Mouse (Mus musculus): ENCODE data around the gene Lsm14a.
"Not testable (repeated sequence)": the region's sequence is repeated elsewhere in the genome, so short reads cannot be mapped to it uniquely, and the experiment has no call there.

Lsm14a gene

DNA sequence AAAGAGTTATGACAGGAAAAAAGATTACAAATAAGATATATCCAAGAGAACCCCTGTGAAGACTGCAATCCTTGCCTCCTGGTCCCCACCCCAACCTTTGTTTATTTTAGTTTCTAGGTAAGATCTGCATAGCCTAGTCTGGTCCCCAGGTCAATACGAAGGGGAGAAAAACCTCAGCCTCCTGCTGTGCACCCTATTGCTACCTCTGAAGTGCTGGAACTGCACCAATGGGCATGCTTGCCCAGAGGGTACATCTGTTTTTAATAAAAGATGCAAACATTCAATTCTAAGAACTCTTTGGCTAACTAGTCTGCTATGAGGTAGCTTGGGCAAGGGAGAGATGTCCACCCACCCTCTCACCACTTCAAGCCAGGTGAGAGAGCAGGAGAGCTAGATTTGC, 19.2 kb downstream of the Lsm14a start:
- DNase-seq (ENCODE audit: low spot score) = no peak

DNA sequence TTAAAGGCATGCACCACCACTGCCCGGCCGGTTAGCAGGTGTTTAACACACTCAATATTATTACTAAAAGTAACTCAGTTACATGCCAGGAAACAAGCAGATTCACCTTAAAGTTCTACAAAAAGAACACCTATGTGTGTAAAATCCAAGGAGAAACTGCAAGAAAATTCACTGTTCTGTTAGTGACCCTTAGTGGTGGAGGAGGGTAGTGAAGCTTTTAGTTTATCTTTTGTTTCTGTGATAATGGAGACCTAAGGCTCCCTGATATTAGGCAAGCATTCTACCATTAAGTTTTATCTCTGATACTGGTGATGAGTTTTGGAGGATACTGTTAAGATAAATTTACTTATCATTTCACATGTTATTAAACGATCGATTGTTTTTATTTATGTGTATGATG, 37.5 kb downstream of the Lsm14a start:
- no peak for DNase-seq (ENCODE audit: low spot score)

DNA sequence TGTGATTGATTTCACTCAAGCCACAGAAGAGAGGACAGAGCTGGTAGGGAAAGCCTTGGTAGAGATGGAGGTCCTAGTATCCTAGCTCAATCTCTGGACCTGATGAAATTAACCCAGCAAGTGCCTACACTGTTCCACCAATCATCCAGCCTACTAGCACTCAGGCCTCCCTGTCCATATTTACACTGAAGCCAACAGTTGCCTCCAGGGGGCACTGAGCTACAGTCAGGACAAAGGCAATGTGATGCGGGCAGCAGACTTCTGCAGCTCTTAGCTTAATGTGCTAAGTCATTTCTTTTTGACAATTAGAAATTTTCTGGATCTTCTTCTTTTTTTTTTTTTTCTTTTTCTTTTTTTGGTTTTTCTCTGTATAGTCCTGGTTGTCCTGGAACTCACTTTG, 41.1 kb downstream of the Lsm14a start:
- DNase-seq (ENCODE audit: low spot score) = no peak

DNA sequence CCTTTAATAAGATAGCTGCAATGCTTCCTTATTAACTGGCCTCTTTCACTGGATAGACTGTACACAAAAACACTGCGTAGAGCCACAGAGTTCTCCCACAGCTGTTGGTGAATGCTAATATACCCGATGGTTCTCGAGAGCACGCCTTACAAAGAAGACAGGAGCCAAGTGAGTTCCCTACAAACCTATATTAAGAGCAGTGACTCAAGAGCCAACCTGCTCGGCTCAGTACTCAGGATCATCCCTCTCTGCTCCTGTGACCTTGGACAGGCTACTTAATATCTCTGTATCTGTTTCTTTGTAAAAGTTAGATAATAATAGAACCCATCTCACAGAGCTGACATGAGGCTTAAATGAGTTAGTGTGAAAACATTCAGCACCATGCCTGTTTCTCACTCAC, 42.9 kb downstream of the Lsm14a start:
- DNase-seq (ENCODE audit: low spot score) = no peak

DNA sequence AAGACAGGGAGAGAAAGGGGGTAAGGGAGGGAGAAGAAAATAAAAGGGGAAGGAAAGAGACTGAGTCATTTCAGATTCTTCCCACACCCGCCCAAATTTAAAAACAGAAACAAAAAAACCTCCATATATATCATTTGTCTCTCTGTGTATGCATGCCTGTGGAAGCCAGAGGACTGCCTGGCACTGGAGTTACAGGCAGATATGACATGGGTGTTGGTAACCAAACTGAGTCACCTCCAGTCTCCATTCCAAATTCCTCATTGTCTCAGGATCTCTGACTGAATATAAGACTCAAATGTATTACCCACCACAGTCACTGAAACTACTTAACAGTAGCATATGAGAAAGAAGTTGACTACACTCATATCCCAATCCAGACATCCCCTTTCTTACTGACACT, 45.1 kb downstream of the Lsm14a start:
- no peak for DNase-seq (ENCODE audit: low spot score)

DNA sequence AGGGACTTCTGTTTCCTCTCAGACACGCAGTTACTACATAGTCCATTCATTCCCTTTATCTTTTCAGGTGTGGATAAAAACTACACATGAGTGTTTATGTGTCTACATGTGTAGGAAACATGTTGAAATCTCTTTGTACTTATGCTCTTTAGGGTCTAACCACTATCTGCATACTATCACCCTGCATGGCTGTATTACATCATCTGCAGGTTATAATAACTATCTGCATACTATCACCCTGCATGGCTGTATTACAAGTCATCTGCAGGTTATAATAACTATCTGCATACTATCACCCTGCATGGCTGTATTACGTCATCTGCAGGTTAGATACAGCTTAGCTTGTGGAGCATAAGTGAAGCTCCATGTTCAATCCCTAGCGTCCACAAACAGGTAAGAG, 46.1 kb downstream of the Lsm14a start:
- no peak for DNase-seq (ENCODE audit: low spot score)

DNA sequence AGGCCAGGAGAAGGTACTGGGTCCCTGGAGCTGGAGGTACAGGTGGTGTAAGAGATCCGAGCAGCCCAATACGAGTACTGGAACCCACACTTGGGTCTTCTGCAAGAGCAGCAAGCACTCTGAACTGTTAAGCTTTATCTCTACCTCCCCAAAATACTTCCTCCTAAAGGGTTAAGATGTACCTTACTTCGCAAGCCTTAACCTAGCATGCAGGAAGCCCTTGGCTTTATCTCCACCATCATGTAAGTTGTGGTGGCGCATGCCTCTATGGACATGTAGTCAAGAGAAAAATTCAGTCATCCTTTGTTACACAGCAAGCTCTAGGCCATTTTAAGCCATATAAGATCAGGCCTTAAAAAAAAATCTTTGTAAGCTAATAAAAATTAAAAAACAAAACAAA, 46.6 kb downstream of the Lsm14a start:
- no peak for DNase-seq (ENCODE audit: low spot score)

DNA sequence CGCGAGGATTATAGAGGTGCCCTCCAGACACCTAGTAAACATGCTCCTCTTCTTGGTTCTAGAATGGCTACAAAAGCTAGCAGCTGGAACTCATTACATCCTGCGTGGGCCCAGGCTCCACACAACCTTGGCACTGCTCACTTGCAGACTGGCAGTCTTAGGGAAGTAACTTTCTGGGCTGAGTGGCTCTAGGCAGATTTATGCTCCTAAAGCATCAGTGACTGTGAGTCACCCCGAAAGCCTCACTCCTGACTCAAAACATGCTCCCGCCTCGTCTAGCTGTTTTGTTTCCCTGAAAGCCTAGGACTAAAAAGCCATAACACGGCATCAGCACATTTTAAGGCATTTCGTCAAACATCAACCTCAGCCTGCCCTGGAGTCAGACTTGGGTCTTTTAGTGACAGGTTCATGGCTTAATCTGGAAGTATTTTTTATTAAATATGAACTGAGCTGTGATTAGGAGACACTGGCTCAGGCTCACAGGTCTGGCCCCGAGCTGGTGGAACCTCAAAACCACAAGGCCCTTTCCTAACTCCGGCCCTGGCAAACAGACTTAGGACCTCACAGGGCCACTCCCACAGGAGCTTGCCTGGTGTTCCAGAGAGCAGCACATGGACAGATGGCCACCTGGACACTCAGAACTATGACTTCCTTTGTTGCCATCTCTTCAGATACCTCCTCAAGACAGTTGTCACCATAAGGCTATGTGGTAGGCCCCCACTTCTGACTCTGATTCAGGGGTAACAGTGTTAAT, 50.9 kb downstream of the Lsm14a start:
- DNase-seq (ENCODE audit: low spot score) = no peak

DNA sequence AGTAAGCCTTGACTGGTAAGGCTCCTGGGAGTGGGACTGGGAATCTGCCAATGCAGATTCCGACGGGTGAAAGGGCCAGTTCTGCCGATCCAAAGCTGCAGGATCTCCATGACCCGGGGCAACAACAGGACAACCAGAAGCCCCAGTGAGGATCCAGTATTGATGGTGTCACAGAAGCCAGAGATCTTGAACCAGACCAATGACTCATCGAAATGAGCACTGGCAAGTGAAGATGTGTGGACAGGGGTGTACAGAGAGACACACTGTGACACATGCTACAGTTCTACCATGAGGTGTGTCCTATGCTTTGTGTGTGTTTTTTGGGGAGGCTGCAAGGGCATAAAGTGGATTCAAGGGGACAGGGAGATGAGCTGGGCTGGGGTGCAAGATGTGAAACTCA, 52.3 kb downstream of the Lsm14a start:
- no peak for DNase-seq (ENCODE audit: low spot score)

DNA sequence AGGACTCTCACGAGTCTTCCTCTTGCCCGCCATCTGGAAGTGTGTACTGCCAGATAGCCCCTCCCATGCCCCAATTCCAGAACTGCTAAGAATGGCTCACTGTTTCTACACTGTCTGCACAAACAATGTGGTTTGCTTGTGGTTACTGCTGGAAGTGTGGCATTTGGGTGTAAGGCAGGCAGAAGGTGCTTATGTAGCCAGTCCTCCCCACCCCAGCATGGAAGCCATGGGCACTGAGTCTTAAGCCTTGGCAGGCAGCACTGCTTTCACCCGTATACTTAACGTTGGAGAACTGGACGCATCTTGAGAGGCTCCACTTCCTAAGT, 54.0 kb downstream of the Lsm14a start:
- no peak for DNase-seq (ENCODE audit: low spot score)

DNA sequence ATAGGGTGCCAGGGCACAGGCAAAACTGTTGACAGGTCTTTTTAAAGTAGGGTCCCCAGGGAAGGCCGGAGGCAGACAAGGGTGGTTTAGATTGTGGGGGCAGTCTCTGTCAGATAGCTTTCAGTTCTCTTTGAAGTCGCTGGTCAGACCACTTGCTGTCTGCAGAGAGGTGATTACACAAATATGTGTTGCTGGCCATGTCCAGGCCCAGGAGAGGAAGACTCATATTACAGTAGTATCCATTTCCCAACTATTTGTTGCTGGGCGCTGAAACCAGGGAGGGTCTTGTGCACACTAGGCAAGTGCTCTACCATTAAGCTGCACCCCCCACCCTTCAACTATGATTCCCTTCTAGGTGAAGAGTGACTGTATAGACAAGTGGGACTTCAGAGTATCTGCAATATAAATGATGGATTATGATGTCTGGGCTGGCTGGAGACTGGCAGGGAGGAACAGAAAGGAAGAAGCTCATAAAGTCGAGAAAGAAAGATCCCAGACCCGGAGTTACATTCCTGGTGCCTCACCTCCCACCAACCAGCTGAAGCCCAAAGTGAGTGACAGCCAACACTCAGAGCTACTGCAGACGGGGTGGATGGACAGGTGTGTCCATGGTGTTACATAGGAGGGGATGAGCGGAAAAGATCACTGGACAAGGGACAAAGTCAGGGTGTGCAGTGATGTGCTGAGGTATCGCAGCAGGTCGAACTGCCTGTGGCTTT, 54.5 kb downstream of the Lsm14a start:
- no peak for DNase-seq (ENCODE audit: low spot score)

DNA sequence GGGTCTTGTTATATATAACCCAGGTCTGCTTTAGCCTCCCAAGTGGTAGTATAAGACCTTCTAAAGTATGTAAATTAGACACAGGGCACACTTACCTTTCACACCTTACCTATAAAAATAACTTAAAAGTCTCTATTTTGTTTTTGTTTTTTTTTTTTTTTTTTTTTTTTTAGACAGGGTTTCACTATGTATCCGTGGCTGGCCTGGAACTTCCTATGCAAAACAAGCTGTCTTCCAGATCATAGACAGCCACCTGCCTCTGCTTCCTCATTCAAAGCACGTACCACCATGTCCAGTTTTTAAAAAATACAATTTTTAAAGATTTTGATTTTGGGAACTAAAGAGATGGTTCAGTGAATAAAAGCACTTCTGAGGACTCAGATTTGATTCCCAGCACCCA, 55.8 kb downstream of the Lsm14a start:
- no peak for DNase-seq (ENCODE audit: low spot score)

DNA sequence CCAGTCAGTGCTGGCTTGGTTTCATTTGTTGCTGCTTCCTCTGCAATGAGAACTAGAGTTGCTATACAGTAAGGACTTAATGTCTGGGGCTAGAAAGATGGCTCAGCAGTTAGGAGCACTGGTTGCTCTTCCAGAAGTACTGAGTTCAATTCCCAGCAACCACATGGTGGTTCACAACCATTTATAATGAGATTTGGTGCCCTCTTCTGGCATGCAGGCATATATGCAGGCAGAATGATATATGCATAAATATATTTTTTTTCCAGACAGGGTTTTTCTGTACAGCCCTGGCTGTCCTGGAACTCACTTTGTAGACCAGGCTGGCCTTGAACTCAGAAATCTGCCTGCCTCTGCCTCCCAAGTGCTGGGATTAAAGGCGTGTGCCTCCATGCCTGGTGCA, 56.6 kb downstream of the Lsm14a start:
- not testable (repeated sequence) for DNase-seq (ENCODE audit: low spot score)

DNA sequence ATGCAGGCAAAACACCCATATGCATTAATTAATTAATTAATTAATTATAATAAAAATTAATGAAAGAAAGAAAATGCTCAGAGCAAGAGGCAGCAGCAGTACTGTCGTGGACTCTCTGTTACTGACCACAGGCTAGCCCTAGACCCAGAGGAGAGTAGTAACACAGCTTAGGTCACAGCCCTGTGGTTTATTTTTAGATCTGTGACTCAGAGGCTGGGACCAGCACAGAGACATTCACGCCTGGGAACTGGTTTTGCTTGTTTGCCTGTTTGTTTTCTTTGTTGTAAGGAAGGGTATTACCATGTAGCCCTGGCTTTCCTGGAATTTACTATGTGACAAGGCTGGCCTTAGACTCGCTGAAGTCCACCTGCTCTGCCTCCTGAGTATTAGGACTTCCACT, 65.6 kb downstream of the Lsm14a start:
- DNase-seq (ENCODE audit: low spot score) = no peak

DNA sequence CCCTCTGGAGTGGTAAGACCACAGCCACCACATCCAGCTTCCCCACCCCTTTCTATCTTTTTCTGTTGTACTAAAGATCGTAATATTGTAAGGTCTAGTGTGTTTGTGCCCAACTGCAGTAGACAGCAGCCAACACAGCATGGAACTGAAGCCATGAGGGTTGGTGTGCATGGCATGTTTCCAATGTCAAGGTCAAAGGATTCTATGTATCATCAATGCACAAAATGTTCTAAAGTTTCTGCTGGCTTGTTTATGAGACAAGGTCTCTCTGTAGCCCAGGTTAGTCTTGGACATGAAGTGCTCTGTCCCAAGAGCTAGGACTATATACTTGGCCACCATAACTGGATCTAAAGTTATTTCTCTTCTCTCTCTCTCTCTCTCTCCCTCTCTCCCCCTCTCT, 68.3 kb downstream of the Lsm14a start:
- DNase-seq (ENCODE audit: low spot score) = no peak

DNA sequence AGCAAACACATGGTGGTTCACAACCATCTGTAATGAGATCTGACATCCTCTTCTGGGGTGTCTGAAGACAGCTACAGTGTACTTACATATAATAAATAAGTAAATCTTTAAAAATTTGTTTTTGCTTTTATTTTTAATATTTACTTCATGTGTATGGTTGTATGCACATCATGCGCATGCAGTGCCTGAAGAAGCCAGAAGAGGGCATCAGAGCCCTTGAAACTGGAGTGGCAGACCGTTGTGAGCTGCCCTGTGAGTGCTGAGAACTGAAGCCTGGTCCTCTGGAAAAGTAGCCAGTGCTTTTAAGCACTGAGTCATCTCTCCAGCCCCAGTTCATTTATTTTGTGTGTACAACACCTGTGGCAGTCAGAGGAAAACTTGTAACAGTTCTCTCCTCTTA, 69.1 kb downstream of the Lsm14a start:
- DNase-seq (ENCODE audit: low spot score) = no peak

DNA sequence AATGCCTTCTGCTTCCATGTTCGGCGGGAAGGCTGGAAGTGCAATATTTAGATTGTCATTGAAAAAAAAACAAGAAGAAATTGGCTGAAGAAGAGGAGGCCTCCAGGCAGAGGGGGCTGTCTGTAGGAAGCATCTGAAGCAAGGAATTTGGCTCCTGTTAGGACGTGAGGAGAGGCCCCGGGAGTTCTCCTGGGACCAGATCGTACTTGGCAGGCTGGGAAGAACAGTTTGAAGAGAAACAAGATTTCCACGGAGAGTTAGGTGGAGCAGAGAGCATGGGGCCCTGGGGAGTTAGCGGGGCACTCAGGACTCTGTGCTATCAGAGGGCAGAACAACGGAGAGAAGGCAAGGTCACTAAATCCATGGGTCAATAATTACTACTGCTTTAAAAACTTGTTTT, 69.8 kb downstream of the Lsm14a start:
- DNase-seq (ENCODE audit: low spot score) = no peak

DNA sequence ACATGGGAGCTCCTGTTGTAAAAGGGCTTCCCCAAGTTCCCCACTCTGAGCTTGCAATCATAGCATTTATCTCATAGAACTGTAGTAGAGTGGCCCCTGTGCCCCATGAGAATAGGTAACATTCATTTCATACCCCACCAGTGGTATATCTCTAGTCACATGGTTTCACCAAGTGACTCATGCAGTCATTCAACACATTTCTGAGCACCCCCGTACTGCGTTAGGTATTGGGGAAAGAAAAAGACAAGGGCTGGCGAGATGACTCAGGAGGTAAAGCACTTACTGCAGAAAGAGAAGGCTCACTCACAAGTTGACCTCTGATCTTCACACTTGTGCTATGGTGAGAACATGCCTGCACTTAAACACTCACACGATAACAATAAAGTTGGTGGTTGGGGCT, 71.2 kb downstream of the Lsm14a start:
- DNase-seq (ENCODE audit: low spot score) = no peak

DNA sequence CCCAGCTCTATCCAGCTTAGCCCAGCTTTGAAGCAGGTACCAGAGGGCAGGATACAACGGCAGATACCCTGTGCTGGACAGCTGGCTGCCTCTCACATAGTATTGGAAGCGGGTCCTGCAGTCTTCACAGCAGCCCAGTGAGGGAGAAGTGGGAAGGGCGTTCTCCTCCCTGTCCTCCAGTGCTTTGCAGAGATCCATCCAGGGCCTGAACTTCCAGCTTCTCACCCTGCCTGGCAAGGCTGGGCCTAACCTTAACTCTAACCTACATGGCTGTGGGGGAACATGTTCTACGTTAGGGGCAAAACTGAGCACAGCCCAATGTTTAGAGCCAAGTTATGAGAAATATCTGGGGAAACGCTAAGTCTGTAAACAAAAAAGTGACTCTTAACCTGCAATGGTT, 72.0 kb downstream of the Lsm14a start:
- DNase-seq (ENCODE audit: low spot score) = no peak

DNA sequence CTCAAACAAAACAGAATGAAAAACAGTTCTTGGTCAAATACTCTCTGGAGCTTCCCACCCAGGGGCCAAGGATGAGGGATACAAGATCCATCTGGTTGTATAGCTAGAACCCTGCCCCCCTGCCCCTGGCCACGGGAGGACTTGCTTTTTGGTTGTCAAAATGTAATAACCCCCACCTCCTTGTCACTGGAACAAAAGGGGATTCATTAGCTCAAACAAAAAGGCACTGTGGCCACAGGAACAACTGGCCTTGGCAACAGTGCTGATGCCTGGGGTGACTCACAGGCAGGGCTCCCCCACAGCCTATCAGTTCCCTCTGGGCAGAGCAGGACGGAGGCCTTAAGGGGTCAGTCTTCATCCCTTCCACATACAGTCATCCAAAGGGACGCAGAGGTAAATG, 73.2 kb downstream of the Lsm14a start:
- no peak for DNase-seq (ENCODE audit: low spot score)

DNA sequence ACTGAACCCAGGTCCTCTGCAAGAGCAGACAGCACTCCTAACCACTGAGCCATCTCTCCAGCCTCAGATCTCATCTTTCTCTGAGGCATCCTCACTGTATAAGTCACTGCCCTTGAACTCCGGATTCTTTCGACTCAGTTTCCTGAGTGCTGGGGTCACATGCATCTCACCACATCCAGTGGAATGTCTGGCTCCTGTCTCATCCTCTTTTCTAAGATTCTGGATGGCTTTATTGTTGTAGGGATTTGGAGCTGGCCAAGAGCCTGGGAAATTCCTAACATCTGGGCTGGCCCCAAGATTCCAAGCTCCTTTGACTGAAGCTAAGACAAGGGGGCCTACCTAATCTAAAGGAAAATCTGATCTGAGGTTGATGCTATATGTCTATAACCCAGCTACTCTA, 74.0 kb downstream of the Lsm14a start:
- DNase-seq (ENCODE audit: low spot score) = no peak

DNA sequence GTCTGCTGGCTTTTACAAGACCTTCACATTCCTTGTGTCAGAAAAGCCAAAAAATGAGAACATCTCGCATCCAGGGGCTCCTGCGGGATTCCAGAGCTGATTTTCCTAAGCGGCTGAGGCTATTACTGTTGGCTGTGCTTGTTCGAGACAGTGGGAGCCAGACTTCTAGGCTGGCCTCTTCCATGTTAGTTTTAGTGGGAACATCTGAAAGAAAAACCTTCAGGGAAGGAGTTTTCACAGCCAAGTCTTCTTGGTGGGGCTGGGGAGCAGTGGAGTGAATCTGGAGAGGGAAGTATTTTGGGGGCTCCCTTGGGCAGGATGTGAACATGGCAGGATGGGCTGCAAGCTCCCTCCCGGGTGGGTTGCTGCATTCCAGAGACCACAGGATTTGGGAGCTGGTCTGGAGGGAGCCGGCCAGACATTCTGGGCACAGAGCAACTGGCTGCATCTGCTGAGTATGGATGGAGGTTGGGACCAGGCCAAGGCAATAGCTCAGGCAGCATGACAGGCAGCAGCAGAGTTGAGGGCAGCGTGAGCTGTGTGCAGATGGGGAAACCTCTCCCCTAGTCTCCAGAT, 75.1 kb downstream of the Lsm14a start:
- DNase-seq (ENCODE audit: low spot score) = no peak

DNA sequence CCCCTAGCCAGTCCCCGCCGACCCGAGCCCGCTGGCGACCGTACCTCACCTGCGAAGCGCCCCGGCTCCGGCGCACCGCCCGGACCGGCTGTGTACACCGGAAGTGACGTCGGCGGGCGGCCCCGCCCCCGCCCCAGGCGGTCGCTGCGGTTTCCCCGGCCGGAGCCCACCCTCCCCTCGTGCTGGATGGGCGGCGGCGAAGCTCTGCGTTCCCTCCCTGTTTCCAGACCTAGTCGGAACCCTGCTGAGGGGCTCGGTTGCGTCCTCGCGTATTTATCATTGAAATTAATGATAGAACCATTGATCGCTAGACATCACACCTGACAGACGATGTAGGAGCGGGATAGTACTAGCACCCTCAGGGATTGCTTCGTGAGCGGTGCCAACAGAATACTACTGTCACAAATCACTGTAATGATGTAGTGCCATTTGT, 79.7 kb downstream of the Lsm14a start, which contains the start of gene 4931406P16Rik:
Gene 4931406P16Rik, minus strand, starts transcription at position 109 of the 433 bp plus-strand sequence.
- peak; percentile 68 for DNase-seq (ENCODE audit: low spot score)

Measured in c-Kit-positive CD71-positive TER-119-positive erythroid progenitor cells, embryonic 14.5 days (primary cell).